Mouse (Mus musculus) myocyte (in vitro differentiated cells): Measurements from ENCODE around the gene Ly6g6f. TPM values are rescaled to one million over a fixed set of nuclear protein-coding genes. Genes with fewer than 3 reads are reported as not detected.

Experiments used
- H3K27me3 ChIP-seq: one replicate; pipeline ENCODE4 v1.6.1; 2011; ENCODE audit not compliant: control insufficient read depth, insufficient read depth, insufficient read length
- H3K36me3 ChIP-seq: one replicate; pipeline ENCODE4 v1.6.1; 2011; ENCODE audit not compliant: control insufficient read depth, insufficient read depth
- H3K4me2 ChIP-seq: one replicate; pipeline ENCODE4 v1.6.1; 2011; ENCODE audit warnings: low read depth, control low read depth
- H3K4me3 ChIP-seq: one replicate; pipeline ENCODE4 v1.5.1; 2011; ENCODE audit warnings: mild to moderate bottlenecking, control low read depth, moderate library complexity
- H3K79me2 ChIP-seq: one replicate; pipeline ENCODE4 v1.6.1; 2011; ENCODE audit not compliant: control insufficient read depth, insufficient read depth
- H3ac ChIP-seq: one replicate; pipeline ENCODE4 v1.6.1; 2011; ENCODE audit not compliant: control insufficient read depth, insufficient read length
- CEBPB ChIP-seq: IDR thresholded peaks from 2 replicates; pipeline ENCODE4 v1.6.1; 2011; ENCODE audit warnings: mild to moderate bottlenecking, moderate library complexity; ENCODE audit not compliant: poor library complexity, insufficient read depth, severe bottlenecking
- E2F4 ChIP-seq: IDR thresholded peaks from one replicate; pipeline ENCODE4 v1.6.1; 2011; ENCODE audit warnings: mild to moderate bottlenecking, control low read depth, moderate library complexity; ENCODE audit not compliant: insufficient read depth
- MAX ChIP-seq: IDR thresholded peaks from one replicate; pipeline ENCODE4 v1.6.1; 2011; ENCODE audit warnings: low read depth, mild to moderate bottlenecking, control low read depth
- MYOD1 ChIP-seq, 3 experiments: IDR thresholded peaks; one replicate each; pipeline ENCODE4 v1.6.1; 2011; ENCODE audit warnings: control low read depth in 2 of 3, low read depth in 2 of 3, mild to moderate bottlenecking in 2 of 3, moderate library complexity in 1 of 3; ENCODE audit not compliant: insufficient read length in 2 of 3, control insufficient read depth in 1 of 3
- MYOG ChIP-seq, 3 experiments: IDR thresholded peaks; one replicate each; pipeline ENCODE4 v1.6.1; 2011; ENCODE audit warnings: control low read depth in 2 of 3, low read depth in 2 of 3, mild to moderate bottlenecking in 2 of 3; ENCODE audit not compliant: insufficient read length in 2 of 3, control insufficient read depth in 1 of 3, insufficient read depth in 1 of 3
- POLR2A ChIP-seq: IDR thresholded peaks from one replicate; pipeline ENCODE4 v1.6.1; 2011; ENCODE audit warnings: low read depth, mild to moderate bottlenecking, control low read depth, moderate library complexity; ENCODE audit not compliant: insufficient read length
- POLR2AphosphoS2 ChIP-seq: IDR thresholded peaks from one replicate; pipeline ENCODE4 v1.6.1; 2011; ENCODE audit warnings: low read depth, control low read depth; ENCODE audit not compliant: insufficient read length
- REST ChIP-seq: IDR thresholded peaks from one replicate; pipeline ENCODE4 v1.6.1; 2011; ENCODE audit warnings: mild to moderate bottlenecking, control low read depth, moderate library complexity; ENCODE audit not compliant: insufficient read depth, insufficient read length
- SRF ChIP-seq: IDR thresholded peaks from one replicate; pipeline ENCODE4 v1.6.1; 2011; ENCODE audit warnings: low read depth; ENCODE audit not compliant: control insufficient read depth, insufficient read length
- TCF12 ChIP-seq: IDR thresholded peaks from one replicate; pipeline ENCODE4 v1.6.1; 2011; ENCODE audit warnings: mild to moderate bottlenecking, control low read depth; ENCODE audit not compliant: poor library complexity, insufficient read depth, severe bottlenecking
- TCF3 ChIP-seq: IDR thresholded peaks from one replicate; pipeline ENCODE4 v1.6.1; 2011; ENCODE audit warnings: low read depth, control low read depth; ENCODE audit not compliant: insufficient read length
- USF1 ChIP-seq: IDR thresholded peaks from one replicate; pipeline ENCODE4 v1.6.1; 2011; ENCODE audit warnings: low read depth, mild to moderate bottlenecking, control low read depth, moderate library complexity
- polyA plus RNA-seq: library from polyadenylated mRNA; unstranded; fragments of >200 nt; fragmentation: generic; extraction: Trizol; gene quantifications from one replicate; pipeline ENCODE4 v1.2.1, GENCODE M21; 2012; ENCODE audit warnings: missing spikeins

Ly6g6f gene
- polyA plus RNA-seq, 1 experiment = not detected

GRCm38 (mm10) chr17:35096597-35096996, 11.2 kb upstream of the Ly6g6f start:
- Histone ChIP-seq H3K4me2 (no peak overlapping the region), H3K79me2 (no peaks in the 10 kb centered on the region), H3K27me3 (no peaks in the 10 kb centered on the region), H3ac (no peak overlapping the region), H3K36me3 (peaks cover 4% of the 10 kb centered on the region), H3K4me3 (no peak overlapping the region)
- TF ChIP-seq SRF (no peak), POLR2A (no peak), MAX (no peak), USF1 (no peak), TCF3 (no peak), E2F4 (no peak)

GRCm38 (mm10) chr17:35094475-35095365, 9.3 kb upstream of the Ly6g6f start:
- no peaks in the 10 kb centered on the region for H3K36me3 ChIP-seq
- peaks cover 10% of the 10 kb centered on the region for H3K79me2 ChIP-seq
- H3ac ChIP-seq = no peak overlapping the region
- no peak for TF ChIP-seq MYOG (IDR thresholded peaks at IDR 0.05; ENCODE audit: control insufficient read depth in 1 of 3, insufficient read depth in 1 of 3, insufficient read length in 2 of 3, low read depth in 2 of 3)
- TF ChIP-seq TCF3 = no peak
- no peak for TF ChIP-seq CEBPB
- no peak for TF ChIP-seq POLR2A
- no peak for TF ChIP-seq MAX
- no peak for TF ChIP-seq MYOD1 (IDR thresholded peaks at IDR 0.05; ENCODE audit: control insufficient read depth in 1 of 3, insufficient read length in 2 of 3, low read depth in 2 of 3)
- TF ChIP-seq POLR2AphosphoS2 = no peak
- TF ChIP-seq USF1 = no peak
- no peak for TF ChIP-seq E2F4
- no peak for TF ChIP-seq TCF12
- TF ChIP-seq REST = no peak
- TF ChIP-seq SRF = no peak
- no peaks in the 10 kb centered on the region for H3K27me3 ChIP-seq
- no peak overlapping the region for H3K4me3 ChIP-seq
- no peak overlapping the region for H3K4me2 ChIP-seq

DNA sequence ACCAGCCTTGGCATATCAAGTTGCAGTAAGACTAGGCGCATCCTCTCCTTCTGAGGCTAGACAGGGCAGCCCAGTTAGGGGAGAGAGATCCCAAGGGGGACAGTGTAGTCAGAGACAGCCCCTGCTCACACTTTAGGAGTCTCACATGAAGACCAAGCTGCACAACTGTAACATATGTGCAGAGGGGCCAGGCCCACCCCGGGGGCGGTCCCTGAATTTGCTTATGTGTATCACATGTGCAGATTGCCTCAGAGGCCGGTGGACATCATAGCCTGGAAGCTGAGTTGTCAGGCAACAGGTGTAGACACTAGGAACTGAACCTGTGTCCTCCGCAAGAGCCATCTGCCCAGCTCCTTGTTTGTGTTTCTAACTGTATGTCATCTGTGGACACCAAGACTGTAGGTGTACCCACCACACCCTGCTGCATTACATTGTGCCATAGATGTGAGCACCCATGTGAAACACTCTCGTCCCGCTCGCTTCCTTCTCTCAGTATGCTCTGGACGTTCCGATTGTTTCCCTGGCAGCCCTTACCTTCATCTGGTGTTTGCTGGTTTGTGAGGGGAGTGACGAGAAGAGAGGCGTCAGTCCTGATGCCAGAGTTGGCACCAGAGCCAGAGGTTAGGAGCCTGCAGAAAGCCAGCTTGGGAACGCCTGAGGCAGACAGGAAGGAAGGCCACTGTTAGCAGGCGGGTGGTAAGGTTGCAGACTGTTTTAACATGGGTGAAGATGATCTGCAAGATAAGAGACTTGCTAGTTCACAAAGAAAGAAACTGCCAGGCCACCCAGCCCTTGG, 7.2 kb upstream of the Ly6g6f start:
- no peak overlapping the region for H3ac ChIP-seq
- peaks cover 13% of the 10 kb centered on the region for H3K79me2 ChIP-seq
- TF ChIP-seq TCF12 (no peak), MYOD1 (IDR thresholded peaks at IDR 0.05; ENCODE audit: control insufficient read depth in 1 of 3, insufficient read length in 2 of 3, low read depth in 2 of 3) (no peak), CEBPB (no peak), TCF3 (no peak), POLR2A (no peak), MAX (no peak), REST (no peak), POLR2AphosphoS2 (no peak), USF1 (no peak), MYOG (IDR thresholded peaks at IDR 0.05; ENCODE audit: control insufficient read depth in 1 of 3, insufficient read depth in 1 of 3, insufficient read length in 2 of 3, low read depth in 2 of 3) (no peak), SRF (no peak), E2F4 (no peak)
- no peaks in the 10 kb centered on the region for H3K36me3 ChIP-seq
- H3K27me3 ChIP-seq = no peaks in the 10 kb centered on the region
- H3K4me2 ChIP-seq = no peak overlapping the region
- no peak overlapping the region for H3K4me3 ChIP-seq

DNA sequence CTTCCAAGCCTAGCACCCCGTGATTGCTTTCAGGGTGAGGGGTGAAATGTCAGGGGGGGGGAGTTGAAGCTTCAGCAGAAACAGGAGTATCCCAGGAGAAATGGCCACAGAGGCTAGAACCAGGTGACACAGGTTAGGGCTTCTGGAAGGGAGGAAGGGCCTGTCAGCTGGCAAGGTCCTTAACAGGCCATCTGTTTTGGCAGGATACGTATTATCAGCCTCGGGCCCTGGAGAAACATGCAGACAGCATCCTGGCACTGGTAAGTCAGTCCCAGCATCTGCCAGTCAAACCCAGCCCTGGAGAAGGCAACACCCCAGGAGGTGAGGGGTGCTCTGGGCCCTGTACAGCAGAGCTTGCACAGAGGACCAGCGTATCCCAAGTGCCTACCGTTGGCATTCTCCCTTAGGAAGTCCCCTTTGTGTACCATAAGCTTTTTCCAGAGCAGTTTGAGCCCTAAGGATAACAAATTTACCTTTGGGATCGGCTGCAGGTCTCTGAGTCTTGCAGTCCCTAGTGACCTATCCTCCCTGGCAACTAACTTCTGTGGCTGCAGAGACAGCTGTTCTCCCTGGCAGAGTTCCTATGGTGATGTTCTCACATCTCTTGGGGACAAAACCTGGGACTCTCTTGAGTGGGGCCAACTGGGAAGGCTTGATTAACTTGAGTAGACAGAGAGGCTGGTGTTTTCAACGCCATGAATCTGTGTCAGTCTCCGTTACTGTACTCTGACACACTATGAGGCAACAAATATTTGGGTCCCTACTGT, 4.9 kb upstream of the Ly6g6f start:
- H3K36me3 ChIP-seq = no peaks in the 10 kb centered on the region
- no peak overlapping the region for H3ac ChIP-seq
- no peaks in the 10 kb centered on the region for H3K27me3 ChIP-seq
- peak overlapping the region; percentile 100 for H3K4me2 ChIP-seq
- peak overlapping the region; percentile 47 for H3K4me3 ChIP-seq
- peaks cover 13% of the 10 kb centered on the region for H3K79me2 ChIP-seq
- TF ChIP-seq POLR2AphosphoS2 = no peak
- peak in 2 of 3 experiments; percentile 25 to 28 for TF ChIP-seq MYOD1 (IDR thresholded peaks at IDR 0.05; ENCODE audit: control insufficient read depth in 1 of 3, insufficient read length in 2 of 3, low read depth in 2 of 3)
- no peak for TF ChIP-seq TCF3
